Comparison of ENCODE assay signal across 9 mouse cellular contexts in genomic region chr10:40284179-40284831, GRCm38 (mm10). TPM values are rescaled to one million over a fixed set of nuclear protein-coding genes. Genes with fewer than 3 reads are reported as not detected.
A peak's percentile ranks its signal among the peaks of the same experiment; 100 is the strongest.
DNase-seq lines count a peak whose midpoint lies in the region; ATAC-seq and TF ChIP-seq lines count a peak whose summit lies in the region.
"Had no signal": no experiment of that assay in that cellular context is flagged by ENCODE, and none has a peak within 500 bp of the region (broad histone marks: within the 10 kb centered on the region; RNA-seq: fewer than 3 reads in every experiment).

No protein-coding gene starts in this region.

- 82% methylated on average over 10 of the region's 10 CpGs for WGBS in forebrain, embryonic 13.5 days
- 90% methylated on average over 10 of the region's 10 CpGs for WGBS in forebrain, embryonic 11.5 days
- 80% methylated on average over 10 of the region's 10 CpGs for WGBS in liver, embryonic 16.5 days (ENCODE audit: insufficient replicate concordance)
- WGBS in liver, postnatal 0 days (ENCODE audit: insufficient replicate concordance), result 84% methylated on average over 10 of the region's 10 CpGs

- DNase-seq in forebrain, embryonic 11.5 days (ENCODE audit: low spot score), result no peak
- DNase-seq in liver, postnatal 0 days, result no peak
- DNase-seq in layer of hippocampus, postnatal 14 days (ENCODE audit: low spot score in 2 of 2), result peak; percentile 31 to 34
- peak; percentile 25 to 38 for DNase-seq in right cerebral cortex, postnatal 36 days (ENCODE audit: low spot score in 2 of 2)
- DNase-seq in spleen, adult 12 weeks (ENCODE audit: low spot score), result no peak
- DNase-seq in testis, postnatal 10 days (ENCODE audit: low spot score), result no peak
- DNase-seq: kidney, postnatal 4 days had no signal

- no peak for TF ChIP-seq EP300 in liver, postnatal 0 days (IDR thresholded peaks at IDR 0.05; ENCODE audit: low read depth)

- peak; percentile 71 for ATAC-seq in forebrain, embryonic 13.5 days
- ATAC-seq in forebrain, embryonic 11.5 days (replicated peaks; ENCODE audit: low FRiP score), result no peak
- ATAC-seq in liver, embryonic 16.5 days (ENCODE audit: low read depth), result 0 out of 2 replicates have a peak, but pooled peaks have one; percentile 7
- no peak for ATAC-seq in liver, postnatal 0 days

- no peaks in the 10 kb centered on the region for H3K4me1 ChIP-seq in forebrain, embryonic 13.5 days
- no peaks in the 10 kb centered on the region for H3K4me1 ChIP-seq in forebrain, embryonic 11.5 days (replicated peaks; ENCODE audit: control insufficient read depth, insufficient read depth, low read length)
- H3K4me1 ChIP-seq in liver, embryonic 16.5 days (ENCODE audit: control insufficient read depth, low read depth, low read length), result peaks cover under 1% of the 10 kb centered on the region
- no peaks in the 10 kb centered on the region for H3K4me1 ChIP-seq in liver, postnatal 0 days (ENCODE audit: insufficient read depth)

- no peak overlapping the region for H3K9ac ChIP-seq in forebrain, embryonic 13.5 days
- H3K9ac ChIP-seq in forebrain, embryonic 11.5 days (ENCODE audit: low read length), result no peak overlapping the region
- no peak overlapping the region for H3K9ac ChIP-seq in liver, embryonic 16.5 days (ENCODE audit: low read depth, low read length)
- H3K9ac ChIP-seq in liver, postnatal 0 days (replicated peaks), result no peak overlapping the region

- H3K4me3 ChIP-seq in forebrain, embryonic 13.5 days, result no peak overlapping the region
- H3K4me3 ChIP-seq in forebrain, embryonic 11.5 days (ENCODE audit: low read depth, low read length), result no peak overlapping the region
- H3K4me3 ChIP-seq in liver, embryonic 16.5 days (ENCODE audit: low read depth, low read length), result no peak overlapping the region
- no peak overlapping the region for H3K4me3 ChIP-seq in liver, postnatal 0 days (ENCODE audit: low read depth, low read length)

- H3K4me2 ChIP-seq in forebrain, embryonic 13.5 days, result no peak overlapping the region
- no peak overlapping the region for H3K4me2 ChIP-seq in forebrain, embryonic 11.5 days (ENCODE audit: low read depth, low read length, severe bottlenecking)
- H3K4me2 ChIP-seq in liver, embryonic 16.5 days (ENCODE audit: low read depth, low read length), result no peak overlapping the region
- H3K4me2 ChIP-seq in liver, postnatal 0 days (ENCODE audit: low read depth, low read length), result no peak overlapping the region

- H3K9me3 ChIP-seq in forebrain, embryonic 13.5 days (replicated peaks), result no peaks in the 10 kb centered on the region
- no peaks in the 10 kb centered on the region for H3K9me3 ChIP-seq in forebrain, embryonic 11.5 days (ENCODE audit: control insufficient read depth, low read length)
- H3K9me3 ChIP-seq in liver, embryonic 16.5 days (replicated peaks; ENCODE audit: control insufficient read depth, low read length), result no peaks in the 10 kb centered on the region
- no peaks in the 10 kb centered on the region for H3K9me3 ChIP-seq in liver, postnatal 0 days (ENCODE audit: low read length)

- no peak overlapping the region for H3K27ac ChIP-seq in forebrain, embryonic 13.5 days
- H3K27ac ChIP-seq in forebrain, embryonic 11.5 days (ENCODE audit: low read depth, low read length), result no peak overlapping the region
- H3K27ac ChIP-seq in liver, embryonic 16.5 days (ENCODE audit: low read length), result no peak overlapping the region
- no peak overlapping the region for H3K27ac ChIP-seq in liver, postnatal 0 days (ENCODE audit: low read depth)

- H3K36me3 ChIP-seq in forebrain, embryonic 13.5 days (ENCODE audit: poor library complexity, severe bottlenecking), result peaks cover 26% of the 10 kb centered on the region
- H3K36me3 ChIP-seq in forebrain, embryonic 11.5 days (ENCODE audit: control insufficient read depth, insufficient read depth, low read length), result peaks cover 2% of the 10 kb centered on the region; the same call in 1 of the 2 replicates
- H3K36me3 ChIP-seq in liver, embryonic 16.5 days (ENCODE audit: control insufficient read depth, insufficient read depth), result peaks cover 13% of the 10 kb centered on the region
- peaks cover 12% of the 10 kb centered on the region for H3K36me3 ChIP-seq in liver, postnatal 0 days (replicated peaks; ENCODE audit: insufficient read depth, low read length)

- H3K27me3 ChIP-seq in forebrain, embryonic 13.5 days, result no peaks in the 10 kb centered on the region
- no peaks in the 10 kb centered on the region for H3K27me3 ChIP-seq in forebrain, embryonic 11.5 days (ENCODE audit: control insufficient read depth, insufficient read depth, low read length)
- H3K27me3 ChIP-seq in liver, embryonic 16.5 days (ENCODE audit: control insufficient read depth, insufficient read depth, low read depth, low read length), result no peaks in the 10 kb centered on the region
- H3K27me3 ChIP-seq in liver, postnatal 0 days (ENCODE audit: insufficient read depth, low read length), result no peaks in the 10 kb centered on the region

- no peak for TF ChIP-seq CTCF in liver, postnatal 0 days (IDR thresholded peaks at IDR 0.05; ENCODE audit: low read depth)

RNA-seq across cellular contexts. Expression of gene Amd1, which starts 17.7 kb away (rescaled TPM):
- 53.4 and 55.9 TPM in 2 replicates for polyA plus RNA-seq in forebrain, embryonic 13.5 days (2015; fragmentation: Nextera tagmentation; extraction: Ambion mirVana)
- 94.8 and 108 TPM in 2 replicates for polyA plus RNA-seq in forebrain, embryonic 11.5 days (2014; fragmentation: Nextera tagmentation; extraction: Ambion mirVana)
- polyA plus RNA-seq in liver, embryonic 16.5 days (2015; fragmentation: Nextera tagmentation; extraction: Ambion mirVana), result 33.5 and 37.6 TPM in 2 replicates
- 25.5 and 29.1 TPM in 2 replicates for polyA plus RNA-seq in liver, postnatal 0 days (2015; fragmentation: Nextera tagmentation; extraction: Ambion mirVana)
- 10 to 100 TPM; 48.8 to 53.7 TPM for total RNA-seq in layer of hippocampus, postnatal 14 days (2021)

RNA-seq across cellular contexts. Expression of gene Gtf3c6, which starts 26.4 kb away (rescaled TPM):
- 116 and 122 TPM in 2 replicates for polyA plus RNA-seq in forebrain, embryonic 13.5 days (2015; fragmentation: Nextera tagmentation; extraction: Ambion mirVana)
- 139 and 146 TPM in 2 replicates for polyA plus RNA-seq in forebrain, embryonic 11.5 days (2014; fragmentation: Nextera tagmentation; extraction: Ambion mirVana)
- 22.7 and 28.4 TPM in 2 replicates for polyA plus RNA-seq in liver, embryonic 16.5 days (2015; fragmentation: Nextera tagmentation; extraction: Ambion mirVana)
- polyA plus RNA-seq in liver, postnatal 0 days (2015; fragmentation: Nextera tagmentation; extraction: Ambion mirVana), result 23.7 and 28.3 TPM in 2 replicates
- 10 to 100 TPM; 25.2 to 29.7 TPM for total RNA-seq in layer of hippocampus, postnatal 14 days (2021)

RNA-seq across cellular contexts. Expression of gene Rpf2, which starts 37.5 kb away (rescaled TPM):
- polyA plus RNA-seq in forebrain, embryonic 13.5 days (2015; fragmentation: Nextera tagmentation; extraction: Ambion mirVana), result 80.9 and 84.4 TPM in 2 replicates
- polyA plus RNA-seq in forebrain, embryonic 11.5 days (2014; fragmentation: Nextera tagmentation; extraction: Ambion mirVana), result 74.8 and 77.7 TPM in 2 replicates
- 23.6 and 25.9 TPM in 2 replicates for polyA plus RNA-seq in liver, embryonic 16.5 days (2015; fragmentation: Nextera tagmentation; extraction: Ambion mirVana)
- 23.7 and 24.1 TPM in 2 replicates for polyA plus RNA-seq in liver, postnatal 0 days (2015; fragmentation: Nextera tagmentation; extraction: Ambion mirVana)
- total RNA-seq in layer of hippocampus, postnatal 14 days (2021), result 10 to 100 TPM; 24.5 to 26.3 TPM

RNA-seq across cellular contexts. Expression of gene Cdk19, which starts 55.1 kb away (rescaled TPM):
- 11.2 and 11.3 TPM in 2 replicates for polyA plus RNA-seq in forebrain, embryonic 13.5 days (2015; fragmentation: Nextera tagmentation; extraction: Ambion mirVana)
- 8.0 and 9.4 TPM in 2 replicates for polyA plus RNA-seq in forebrain, embryonic 11.5 days (2014; fragmentation: Nextera tagmentation; extraction: Ambion mirVana)
- polyA plus RNA-seq in liver, embryonic 16.5 days (2015; fragmentation: Nextera tagmentation; extraction: Ambion mirVana), result 2.7 and 3.1 TPM in 2 replicates
- 2.5 and 2.8 TPM in 2 replicates for polyA plus RNA-seq in liver, postnatal 0 days (2015; fragmentation: Nextera tagmentation; extraction: Ambion mirVana)
- 10 to 100 TPM; 27.2 to 27.3 TPM for total RNA-seq in layer of hippocampus, postnatal 14 days (2021)

Comparison
In these comparisons a context has a peak if more than half of its experiments do, and no peak if none do; other contexts are left out.
1. ATAC-seq: peak in forebrain, embryonic 13.5 days (single experiment) and liver, embryonic 16.5 days (single experiment); none in forebrain, embryonic 11.5 days (single experiment) and liver, postnatal 0 days (single experiment).
2. DNase-seq: peak in layer of hippocampus, postnatal 14 days (2 of 2) and right cerebral cortex, postnatal 36 days (2 of 2); none in forebrain, embryonic 11.5 days (single experiment), liver, postnatal 0 days (single experiment), spleen, adult 12 weeks (single experiment) and testis, postnatal 10 days (single experiment).